Mouse (Mus musculus): ENCODE measurements around the gene Vps37c.

- TF ChIP-seq TCF12 (IDR thresholded peaks at IDR 0.05; ENCODE audit: insufficient read depth, poor library complexity, severe bottlenecking) (no peak), POLR2A (IDR thresholded peaks at IDR 0.05; ENCODE audit: insufficient read length, low read depth) (no peak), USF1 (IDR thresholded peaks at IDR 0.05; ENCODE audit: low read depth) (no peak), E2F4 (IDR thresholded peaks at IDR 0.05; ENCODE audit: insufficient read depth) (no peak), MAX (IDR thresholded peaks at IDR 0.05; ENCODE audit: low read depth) (no peak)
Measured at GRCm38 (mm10) chr19:10747182-10747581, 58.6 kb downstream of the Vps37c start.
